Mouse (Mus musculus) heart, embryonic 15.5 days (tissue): Measurements from ENCODE around the gene Kazn. TPM values are rescaled to one million over a fixed set of nuclear protein-coding genes. Genes with fewer than 3 reads are reported as not detected.

Experiments
- ATAC-seq: fragments of 200-750 bp; cut with Nextera tagmentation; replicated peaks from 2 replicates; pipeline ENCODE4 v1.8.0; 2017; ENCODE audit warnings: low read depth, moderate TSS enrichment; ENCODE audit not compliant: insufficient number of reproducible peaks, insufficient read depth, low FRiP score
- H3K27ac ChIP-seq: fragments of 300-500 bp; sonication (generic); 2 replicates; pipeline ENCODE4 v1.5.1; 2015; ENCODE audit warnings: mild to moderate bottlenecking, inconsistent platforms
- H3K27me3 ChIP-seq: fragments of 300-500 bp; sonication (generic); 2 replicates; pipeline ENCODE4 v1.6.1; 2015; ENCODE audit warnings: inconsistent platforms
- H3K36me3 ChIP-seq: fragments of 300-500 bp; sonication (generic); 2 replicates; pipeline ENCODE4 v1.6.1; 2015; ENCODE audit warnings: mild to moderate bottlenecking, inconsistent platforms
- H3K4me1 ChIP-seq: fragments of 300-500 bp; sonication (generic); replicated peaks from 2 replicates; pipeline ENCODE4 v1.6.1; 2015; ENCODE audit warnings: inconsistent platforms
- H3K4me2 ChIP-seq: fragments of 300-500 bp; sonication (generic); 2 replicates; pipeline ENCODE4 v1.6.1; 2015; ENCODE audit warnings: inconsistent platforms, mild to moderate bottlenecking, moderate library complexity
- H3K4me3 ChIP-seq: fragments of 300-500 bp; sonication (generic); 2 replicates; pipeline ENCODE4 v1.5.1; 2015; ENCODE audit warnings: mild to moderate bottlenecking, inconsistent platforms
- H3K9ac ChIP-seq: fragments of 300-500 bp; sonication (generic); 2 replicates; pipeline ENCODE4 v1.6.1; 2015; ENCODE audit warnings: mild to moderate bottlenecking, inconsistent platforms
- H3K9me3 ChIP-seq: fragments of 300-500 bp; sonication (generic); replicated peaks from 2 replicates; pipeline ENCODE4 v1.6.1; 2016; ENCODE audit warnings: inconsistent platforms
- WGBS: fragments of 180-500 bp; shearing (Covaris S2); methylation state at CpG from one replicate; pipeline ENCODE4 v1.1.7; 2015; ENCODE audit warnings: mixed read lengths; 5-methylcytosine and 5-hydroxymethylcytosine counted together
- polyA plus RNA-seq: library from polyadenylated mRNA; unstranded; fragments of >200 nt; fragmentation: Nextera tagmentation; extraction: Ambion mirVana; gene quantifications from 2 replicates; pipeline ENCODE4 v1.2.1, GENCODE M21; 2015

The Kazn gene
- polyA plus RNA-seq, 1 experiment from 2014 or later = 4.3 TPM

- 48% methylated on average over 6 of the region's 6 CpGs for WGBS
- no peaks in the 10 kb centered on the region for H3K9me3 ChIP-seq
- peak overlapping the region; percentile 74 for H3K4me3 ChIP-seq
- peaks cover 61% of the 10 kb centered on the region for H3K4me1 ChIP-seq
- no peaks in the 10 kb centered on the region for H3K27me3 ChIP-seq
- H3K27ac ChIP-seq = peak overlapping the region; percentile 95
- no peak for ATAC-seq
- H3K4me2 ChIP-seq = peak overlapping the region; percentile 85
- H3K36me3 ChIP-seq = no peaks in the 10 kb centered on the region
- H3K9ac ChIP-seq = peak overlapping the region; percentile 74
Observed at GRCm38 (mm10) chr4:142083193-142083592, 156.0 kb downstream of the Kazn start.

- Histone ChIP-seq H3K27me3 (no peaks in the 10 kb centered on the region), H3K36me3 (no peaks in the 10 kb centered on the region), H3K4me1 (peaks cover 66% of the 10 kb centered on the region), H3K4me2 (peak overlapping the region; percentile 85), H3K9ac (no peak overlapping the region), H3K4me3 (peak overlapping the region; percentile 74; the same call in 1 of the 2 replicates), H3K9me3 (no peaks in the 10 kb centered on the region), H3K27ac (0 out of 2 replicates have a peak overlapping the region, but pooled peaks have one; percentile 95)
- ATAC-seq = no peak
- WGBS = 75% methylated on average over 4 of the region's 4 CpGs
Observed at GRCm38 (mm10) chr4:142082703-142083102, 156.5 kb downstream of the Kazn start.

GRCm38 (mm10) chr4:142081631-142082283 lies 157.4 kb downstream of the Kazn start:
- Histone ChIP-seq H3K4me3 (peak overlapping the region; percentile 9; the same call in 1 of the 2 replicates), H3K27me3 (no peaks in the 10 kb centered on the region), H3K4me1 (peaks cover 75% of the 10 kb centered on the region), H3K36me3 (no peaks in the 10 kb centered on the region), H3K9ac (0 out of 2 replicates have a peak overlapping the region, but pooled peaks have one; percentile 3), H3K4me2 (peak overlapping the region; percentile 85), H3K27ac (peak overlapping the region; percentile 73), H3K9me3 (no peaks in the 10 kb centered on the region)
- 32% methylated on average over 13 of the region's 13 CpGs for WGBS
- no peak for ATAC-seq

GRCm38 (mm10) chr4:142080901-142081630 lies 158.1 kb downstream of the Kazn start:
- peak overlapping the region; percentile 85 for H3K4me2 ChIP-seq
- H3K9ac ChIP-seq = peak overlapping the region; percentile 29

GRCm38 (mm10) chr4:142080487-142080767 lies 158.8 kb downstream of the Kazn start:
- Histone ChIP-seq H3K4me2 (no peak overlapping the region; the same call in 1 of the 2 replicates), H3K4me1 (peaks cover 84% of the 10 kb centered on the region), H3K27ac (peak overlapping the region; percentile 73)

More at GRCm38 (mm10) chr4:142080901-142081630, 158.1 kb downstream of the Kazn start:
- Histone ChIP-seq H3K27ac (peak overlapping the region; percentile 73), H3K4me1 (peaks cover 79% of the 10 kb centered on the region), H3K27me3 (no peaks in the 10 kb centered on the region), H3K9me3 (no peaks in the 10 kb centered on the region), H3K4me3 (no peak overlapping the region), H3K36me3 (no peaks in the 10 kb centered on the region)
- no peak for ATAC-seq
- 56% methylated on average over 18 of the region's 18 CpGs for WGBS

GRCm38 (mm10) chr4:142079629-142080486 lies 159.3 kb downstream of the Kazn start:
- Histone ChIP-seq H3K4me3 (no peak overlapping the region), H3K9ac (peak overlapping the region; percentile 29; the same call in 1 of the 2 replicates), H3K36me3 (no peaks in the 10 kb centered on the region), H3K4me1 (peaks cover 85% of the 10 kb centered on the region), H3K9me3 (no peaks in the 10 kb centered on the region), H3K27ac (peak overlapping the region; percentile 73), H3K27me3 (no peaks in the 10 kb centered on the region), H3K4me2 (no peak overlapping the region)
- WGBS = 57% methylated on average over 14 of the region's 14 CpGs
- no peak for ATAC-seq

More at GRCm38 (mm10) chr4:142080487-142080767, 158.8 kb downstream of the Kazn start:
- no peak for ATAC-seq
- no peaks in the 10 kb centered on the region for H3K9me3 ChIP-seq
- H3K4me3 ChIP-seq = no peak overlapping the region
- no peaks in the 10 kb centered on the region for H3K27me3 ChIP-seq
- WGBS = 71% methylated on average over 4 of the region's 4 CpGs
- peak overlapping the region; percentile 29; the same call in 1 of the 2 replicates for H3K9ac ChIP-seq
- H3K36me3 ChIP-seq = no peaks in the 10 kb centered on the region

GRCm38 (mm10) chr4:142077572-142078271 lies 161.5 kb downstream of the Kazn start:
- Histone ChIP-seq H3K9ac (peak overlapping the region; percentile 38), H3K4me3 (peak overlapping the region; percentile 13; the same call in 1 of the 2 replicates)

GRCm38 (mm10) chr4:142076883-142077282 lies 162.3 kb downstream of the Kazn start:
- Histone ChIP-seq H3K27me3 (no peaks in the 10 kb centered on the region), H3K4me1 (peaks cover 83% of the 10 kb centered on the region), H3K9ac (no peak overlapping the region), H3K27ac (peak overlapping the region; percentile 84), H3K4me3 (no peak overlapping the region), H3K4me2 (no peak overlapping the region), H3K9me3 (no peaks in the 10 kb centered on the region), H3K36me3 (no peaks in the 10 kb centered on the region)
- no peak for ATAC-seq
- WGBS = 46% methylated on average over 1 of the region's 1 CpGs

More at GRCm38 (mm10) chr4:142077572-142078271, 161.5 kb downstream of the Kazn start:
- peak overlapping the region; percentile 42 for H3K4me2 ChIP-seq
- H3K4me1 ChIP-seq = peaks cover 84% of the 10 kb centered on the region
- H3K36me3 ChIP-seq = no peaks in the 10 kb centered on the region
- 17% methylated on average over 18 of the region's 18 CpGs for WGBS
- peak overlapping the region; percentile 84 for H3K27ac ChIP-seq
- H3K9me3 ChIP-seq = no peaks in the 10 kb centered on the region
- no peaks in the 10 kb centered on the region for H3K27me3 ChIP-seq
- peak; percentile 42; the same call in 1 of the 2 replicates for ATAC-seq

- Histone ChIP-seq H3K4me1 (peaks cover 83% of the 10 kb centered on the region), H3K4me2 (no peak overlapping the region), H3K9me3 (no peaks in the 10 kb centered on the region), H3K27me3 (no peaks in the 10 kb centered on the region), H3K9ac (no peak overlapping the region), H3K4me3 (no peak overlapping the region), H3K27ac (no peak overlapping the region), H3K36me3 (no peaks in the 10 kb centered on the region)
- ATAC-seq = no peak
- 83% methylated on average over 11 of the region's 11 CpGs for WGBS
Observed at GRCm38 (mm10) chr4:142075931-142076330, 163.3 kb downstream of the Kazn start.

- ATAC-seq = no peak
- Histone ChIP-seq H3K4me1 (peaks cover 80% of the 10 kb centered on the region), H3K36me3 (no peaks in the 10 kb centered on the region), H3K4me2 (no peak overlapping the region), H3K9me3 (no peaks in the 10 kb centered on the region), H3K9ac (no peak overlapping the region), H3K27ac (no peak overlapping the region), H3K4me3 (no peak overlapping the region), H3K27me3 (no peaks in the 10 kb centered on the region)
- 67% methylated on average over 13 of the region's 13 CpGs for WGBS
Observed at GRCm38 (mm10) chr4:142074060-142074732, 165.0 kb downstream of the Kazn start.
